Mouse (Mus musculus) liver, embryonic 12.5 days (tissue): ENCODE data around the gene Mtfmt. TPM values are rescaled to one million over a fixed set of nuclear protein-coding genes. Genes with fewer than 3 reads are reported as not detected.

ENCODE experiments used
- ATAC-seq: fragments of 200-750 bp; cut with Nextera tagmentation; 2 replicates; pipeline ENCODE4 v1.8.0; 2017; ENCODE audit warnings: moderate number of reproducible peaks, mild to moderate bottlenecking, moderate library complexity
- H3K27ac ChIP-seq: fragments of 300-500 bp; sonication (generic); 2 replicates; pipeline ENCODE4 v1.5.1; 2016; ENCODE audit warnings: mild to moderate bottlenecking
- H3K27me3 ChIP-seq: fragments of 300-500 bp; sonication (generic); replicated peaks from 2 replicates; pipeline ENCODE4 v1.6.1; 2016; ENCODE audit warnings: mild to moderate bottlenecking, moderate library complexity
- H3K36me3 ChIP-seq: fragments of 300-500 bp; sonication (generic); 2 replicates; pipeline ENCODE4 v1.6.1; 2016; ENCODE audit warnings: mild to moderate bottlenecking, moderate library complexity
- H3K4me1 ChIP-seq: fragments of 300-500 bp; sonication (generic); 2 replicates; pipeline ENCODE4 v1.6.1; 2016
- H3K4me2 ChIP-seq: fragments of 300-500 bp; sonication (generic); 2 replicates; pipeline ENCODE4 v1.6.1; 2016; ENCODE audit warnings: mild to moderate bottlenecking, moderate library complexity
- H3K4me3 ChIP-seq: fragments of 300-500 bp; sonication (generic); 2 replicates; pipeline ENCODE4 v1.5.1; 2016; ENCODE audit warnings: mild to moderate bottlenecking, moderate library complexity
- H3K9ac ChIP-seq: fragments of 300-500 bp; sonication (generic); 2 replicates; pipeline ENCODE4 v1.6.1; 2016; ENCODE audit warnings: mild to moderate bottlenecking, moderate library complexity
- H3K9me3 ChIP-seq: fragments of 300-500 bp; sonication (generic); replicated peaks from 2 replicates; pipeline ENCODE4 v1.6.1; 2016; ENCODE audit warnings: mild to moderate bottlenecking, moderate library complexity
- WGBS: fragments of 180-500 bp; shearing (Covaris S2); methylation state at CpG from one replicate; pipeline ENCODE4 v1.1.7; 2016; ENCODE audit not compliant: insufficient replicate concordance; 5-methylcytosine and 5-hydroxymethylcytosine counted together
- polyA plus RNA-seq: library from polyadenylated mRNA; unstranded; fragments of >200 nt; fragmentation: Nextera tagmentation; extraction: Ambion mirVana; gene quantifications from 2 replicates; pipeline ENCODE4 v1.2.1, GENCODE M21; 2016

The Mtfmt gene
- polyA plus RNA-seq, 1 experiment from 2014 or later: 11.7 TPM

GRCm38 (mm10) chr9:65430921-65431320, 4.7 kb upstream of the Mtfmt start:
- 78% methylated on average over 5 of the region's 5 CpGs for WGBS
- no peaks in the 10 kb centered on the region for H3K36me3 ChIP-seq
- H3K4me2 ChIP-seq: no peak overlapping the region

GRCm38 (mm10) chr9:65432236-65432635, 3.3 kb upstream of the Mtfmt start:
- no peak overlapping the region for H3K4me2 ChIP-seq
- ATAC-seq: no peak
- no peak overlapping the region for H3K27ac ChIP-seq
- no peak overlapping the region for H3K4me3 ChIP-seq
- 1% methylated on average over 3 of the region's 3 CpGs for WGBS
- H3K27me3 ChIP-seq: peaks cover 12% of the 10 kb centered on the region; the same call in 1 of the 2 replicates
- H3K4me1 ChIP-seq: peaks cover 15% of the 10 kb centered on the region
- no peak overlapping the region for H3K9ac ChIP-seq
- no peaks in the 10 kb centered on the region for H3K36me3 ChIP-seq
- H3K9me3 ChIP-seq: no peaks in the 10 kb centered on the region

More at GRCm38 (mm10) chr9:65430921-65431320, 4.7 kb upstream of the Mtfmt start:
- H3K4me3 ChIP-seq: no peak overlapping the region
- peaks cover 12% of the 10 kb centered on the region; the same call in 1 of the 2 replicates for H3K27me3 ChIP-seq
- no peak overlapping the region for H3K27ac ChIP-seq
- H3K9ac ChIP-seq: no peak overlapping the region
- peaks cover 4% of the 10 kb centered on the region; the same call in 1 of the 2 replicates for H3K4me1 ChIP-seq
- no peaks in the 10 kb centered on the region for H3K9me3 ChIP-seq
- ATAC-seq: no peak

- Histone ChIP-seq H3K9ac (no peak overlapping the region), H3K9me3 (no peaks in the 10 kb centered on the region), H3K4me3 (no peak overlapping the region), H3K36me3 (peaks cover 13% of the 10 kb centered on the region), H3K4me2 (no peak overlapping the region), H3K4me1 (peaks cover 15% of the 10 kb centered on the region), H3K27ac (no peak overlapping the region), H3K27me3 (peaks cover 12% of the 10 kb centered on the region; the same call in 1 of the 2 replicates)
- ATAC-seq: no peak
- 45% methylated on average over 5 of the region's 5 CpGs for WGBS
Measured at GRCm38 (mm10) chr9:65434140-65434539, 1.4 kb upstream of the Mtfmt start.

- Histone ChIP-seq H3K27me3 (peaks cover 12% of the 10 kb centered on the region; the same call in 1 of the 2 replicates), H3K9me3 (no peaks in the 10 kb centered on the region), H3K36me3 (peaks cover 19% of the 10 kb centered on the region), H3K9ac (no peak overlapping the region), H3K27ac (no peak overlapping the region; the same call in 1 of the 2 replicates), H3K4me1 (peaks cover 15% of the 10 kb centered on the region), H3K4me2 (no peak overlapping the region), H3K4me3 (no peak overlapping the region; the same call in 1 of the 2 replicates)
- ATAC-seq: no peak
- WGBS: 65% methylated on average over 4 of the region's 4 CpGs
Measured at GRCm38 (mm10) chr9:65435211-65435610, 371 bp upstream of the Mtfmt start.

- Histone ChIP-seq H3K9me3 (no peaks in the 10 kb centered on the region), H3K27me3 (no peaks in the 10 kb centered on the region), H3K4me1 (no peaks in the 10 kb centered on the region), H3K4me3 (no peak overlapping the region), H3K36me3 (peaks cover 73% of the 10 kb centered on the region), H3K27ac (no peak overlapping the region), H3K4me2 (no peak overlapping the region), H3K9ac (no peak overlapping the region)
- no peak for ATAC-seq
- WGBS: 84% methylated on average over 4 of the region's 4 CpGs
Measured at GRCm38 (mm10) chr9:65444692-65445091, 9.1 kb downstream of the Mtfmt start.

GRCm38 (mm10) chr9:65447951-65448350, 12.4 kb downstream of the Mtfmt start:
- Histone ChIP-seq H3K27ac (no peak overlapping the region), H3K4me1 (no peaks in the 10 kb centered on the region), H3K27me3 (no peaks in the 10 kb centered on the region), H3K4me3 (no peak overlapping the region), H3K36me3 (peaks cover 77% of the 10 kb centered on the region), H3K9ac (no peak overlapping the region), H3K4me2 (no peak overlapping the region), H3K9me3 (no peaks in the 10 kb centered on the region)
- ATAC-seq: no peak
- 84% methylated on average over 6 of the region's 6 CpGs for WGBS

GRCm38 (mm10) chr9:65458975-65459374, 23.4 kb downstream of the Mtfmt start:
- no peaks in the 10 kb centered on the region for H3K27me3 ChIP-seq
- no peak overlapping the region for H3K9ac ChIP-seq
- peaks cover 20% of the 10 kb centered on the region for H3K4me1 ChIP-seq
- no peak overlapping the region for H3K27ac ChIP-seq
- no peaks in the 10 kb centered on the region for H3K9me3 ChIP-seq
- H3K4me2 ChIP-seq: no peak overlapping the region
- H3K4me3 ChIP-seq: no peak overlapping the region
- H3K36me3 ChIP-seq: no peaks in the 10 kb centered on the region
- 76% methylated on average over 2 of the region's 2 CpGs for WGBS
- no peak for ATAC-seq

- Histone ChIP-seq H3K4me1 (peaks cover 27% of the 10 kb centered on the region), H3K9me3 (no peaks in the 10 kb centered on the region), H3K27me3 (no peaks in the 10 kb centered on the region), H3K9ac (no peak overlapping the region), H3K4me3 (no peak overlapping the region), H3K36me3 (peaks cover under 1% of the 10 kb centered on the region; the same call in 1 of the 2 replicates), H3K4me2 (peak overlapping the region; percentile 90), H3K27ac (no peak overlapping the region)
- WGBS: 65% methylated on average over 3 of the region's 3 CpGs
- no peak for ATAC-seq
Measured at GRCm38 (mm10) chr9:65460198-65460597, 24.6 kb downstream of the Mtfmt start.

GRCm38 (mm10) chr9:65460732-65461442, 25.3 kb downstream of the Mtfmt start, which contains the start of gene Spg21:
Gene Spg21 (plus strand): TSS chr9:65460947.
- Histone ChIP-seq H3K4me2 (peak within 1 kb of the TSS; percentile 90), H3K36me3 (peaks cover 8% of the 10 kb centered on the region), H3K9me3 (no peaks in the 10 kb centered on the region), H3K4me1 (peaks cover 27% of the 10 kb centered on the region), H3K27me3 (no peaks in the 10 kb centered on the region), H3K9ac (peak within 1 kb of the TSS; percentile 82), H3K27ac (peak within 1 kb of the TSS; percentile 75), H3K4me3 (peak within 1 kb of the TSS; percentile 79)
- under 1% methylated on average over 53 of the region's 53 CpGs for WGBS
- peak; percentile 91 for ATAC-seq

GRCm38 (mm10) chr9:65462544-65462943, 27.0 kb downstream of the Mtfmt start:
- H3K4me2 ChIP-seq: no peak overlapping the region
- no peak for ATAC-seq
- H3K9me3 ChIP-seq: no peaks in the 10 kb centered on the region
- no peaks in the 10 kb centered on the region for H3K27me3 ChIP-seq
- no peak overlapping the region for H3K27ac ChIP-seq
- no peak overlapping the region for H3K4me3 ChIP-seq
- peaks cover 27% of the 10 kb centered on the region for H3K4me1 ChIP-seq
- H3K9ac ChIP-seq: no peak overlapping the region
- 90% methylated on average over 5 of the region's 5 CpGs for WGBS
- peaks cover 13% of the 10 kb centered on the region for H3K36me3 ChIP-seq

- Histone ChIP-seq H3K27ac (no peak overlapping the region), H3K36me3 (peaks cover 16% of the 10 kb centered on the region), H3K4me3 (no peak overlapping the region), H3K9me3 (no peaks in the 10 kb centered on the region), H3K27me3 (no peaks in the 10 kb centered on the region), H3K4me1 (peaks cover 33% of the 10 kb centered on the region), H3K9ac (no peak overlapping the region), H3K4me2 (no peak overlapping the region)
- whole genome bisulfite sequencing: 77% methylated on average over 6 of the region's 6 CpGs
- no peak for ATAC-seq
Measured at GRCm38 (mm10) chr9:65464161-65464560, 28.6 kb downstream of the Mtfmt start.

GRCm38 (mm10) chr9:65465241-65465640, 29.7 kb downstream of the Mtfmt start:
- Histone ChIP-seq H3K27ac (no peak overlapping the region), H3K9me3 (no peaks in the 10 kb centered on the region), H3K4me2 (no peak overlapping the region), H3K9ac (no peak overlapping the region), H3K4me1 (peaks cover 33% of the 10 kb centered on the region), H3K27me3 (no peaks in the 10 kb centered on the region), H3K36me3 (peaks cover 23% of the 10 kb centered on the region), H3K4me3 (no peak overlapping the region)
- WGBS: 93% methylated on average over 2 of the region's 2 CpGs
- no peak for ATAC-seq
